Mouse (Mus musculus): ENCODE results near the gene Zdhhc22.
A peak's percentile ranks its signal among the peaks of the same experiment; 100 is the strongest.

Gene Zdhhc22

GRCm38 (mm10) chr12:86961589-86962344, 28.5 kb downstream of the Zdhhc22 start:
- no peak for DNase-seq (ENCODE audit: low read depth, low spot score)

- no peak for DNase-seq (ENCODE audit: low read depth, low spot score)
Observed at GRCm38 (mm10) chr12:86960791-86961335, 29.4 kb downstream of the Zdhhc22 start.

- no peak for DNase-seq (ENCODE audit: low read depth, low spot score)
Observed at GRCm38 (mm10) chr12:86960138-86960537, 30.1 kb downstream of the Zdhhc22 start.

- DNase-seq (ENCODE audit: low read depth, low spot score): no peak
Observed at GRCm38 (mm10) chr12:86959661-86960060, 30.6 kb downstream of the Zdhhc22 start.

GRCm38 (mm10) chr12:86958558-86958957, 31.7 kb downstream of the Zdhhc22 start:
- no peak for DNase-seq (ENCODE audit: low read depth, low spot score)

- DNase-seq (ENCODE audit: low read depth, low spot score): no peak
Observed at GRCm38 (mm10) chr12:86955894-86956293, 34.3 kb downstream of the Zdhhc22 start.

GRCm38 (mm10) chr12:86952331-86952850, 37.8 kb downstream of the Zdhhc22 start:
- DNase-seq (ENCODE audit: low read depth, low spot score): no peak

- no peak for DNase-seq (ENCODE audit: low read depth, low spot score)
Observed at GRCm38 (mm10) chr12:86950961-86951360, 39.3 kb downstream of the Zdhhc22 start.

- DNase-seq (ENCODE audit: low read depth, low spot score): no peak
Observed at GRCm38 (mm10) chr12:86950161-86950960, 39.9 kb downstream of the Zdhhc22 start.

- DNase-seq (ENCODE audit: low read depth, low spot score): no peak
Observed at GRCm38 (mm10) chr12:86949501-86949900, 40.7 kb downstream of the Zdhhc22 start.

- no peak for DNase-seq (ENCODE audit: low read depth, low spot score)
Observed at GRCm38 (mm10) chr12:86948627-86949026, 41.6 kb downstream of the Zdhhc22 start.

- DNase-seq (ENCODE audit: low read depth, low spot score): peak; percentile 12
Observed at GRCm38 (mm10) chr12:86947681-86948401, 42.4 kb downstream of the Zdhhc22 start.

- peak; percentile 99 for DNase-seq (ENCODE audit: low read depth, low spot score)
Observed at GRCm38 (mm10) chr12:86946862-86947574, 43.2 kb downstream of the Zdhhc22 start, which contains the start of gene Cipc. Cipc (plus strand) TSS chr12:86947043.

- DNase-seq (ENCODE audit: low read depth, low spot score): peak; percentile 21
Observed at GRCm38 (mm10) chr12:86946301-86946781, 43.9 kb downstream of the Zdhhc22 start.

GRCm38 (mm10) chr12:86945126-86945525, 45.1 kb downstream of the Zdhhc22 start:
- DNase-seq (ENCODE audit: low read depth, low spot score): peak; percentile 82

GRCm38 (mm10) chr12:86943421-86943820, 46.8 kb downstream of the Zdhhc22 start:
- DNase-seq (ENCODE audit: low read depth, low spot score): no peak

- DNase-seq (ENCODE audit: low read depth, low spot score): peak; percentile 50
Observed at GRCm38 (mm10) chr12:86941734-86942486, 48.3 kb downstream of the Zdhhc22 start.

GRCm38 (mm10) chr12:86941173-86941572, 49.1 kb downstream of the Zdhhc22 start:
- DNase-seq (ENCODE audit: low read depth, low spot score): no peak

- DNase-seq (ENCODE audit: low read depth, low spot score): no peak
Observed at GRCm38 (mm10) chr12:86938571-86938970, 51.7 kb downstream of the Zdhhc22 start.

Measured in mesoderm, embryonic 11.5 days (tissue).